Mouse (Mus musculus) T-helper 1 cell (primary cell): ENCODE measurements around the gene Pdik1l.

Experiments
- in situ Hi-C: fragments of 300-600 bp; cut with MboI, MseI; formaldehyde crosslinking; loops from one replicate; pipeline ENCODE4 v1.15.1; 2025; ENCODE audit warnings: high pct_unique_total_duplicates

Pdik1l gene

GRCm38 (mm10) chr4:134287575-134288025 lies at the start of gene Pdik1l:
Gene Pdik1l, minus strand, starts transcription at chr4:134287895.
- in situ Hi-C loops = no loop called here

GRCm38 (mm10) chr4:134330281-134330680 lies 42.6 kb upstream of the Pdik1l start:
- in situ Hi-C loops = no loop called here

GRCm38 (mm10) chr4:134328832-134329231 lies 41.1 kb upstream of the Pdik1l start:
- in situ Hi-C loops = no loop called here

- in situ Hi-C loops = no loop called here
These were observed 40.5 kb upstream of the Pdik1l start for GRCm38 (mm10) chr4:134328151-134328550.

- in situ Hi-C loops = no loop called here
These were observed 39.3 kb upstream of the Pdik1l start for GRCm38 (mm10) chr4:134326859-134327530.

- in situ Hi-C loops = no loop called here
These were observed 37.0 kb upstream of the Pdik1l start for GRCm38 (mm10) chr4:134324655-134325054.

GRCm38 (mm10) chr4:134321524-134321923 lies 33.8 kb upstream of the Pdik1l start:
- in situ Hi-C loops = no loop called here

- in situ Hi-C loops = no loop called here
These were observed 32.0 kb upstream of the Pdik1l start for GRCm38 (mm10) chr4:134319674-134320073.

- in situ Hi-C loops = no loop called here
These were observed 31.4 kb upstream of the Pdik1l start for GRCm38 (mm10) chr4:134319074-134319473.

- in situ Hi-C loops = no loop called here
These were observed 28.7 kb upstream of the Pdik1l start for GRCm38 (mm10) chr4:134316390-134316789.

GRCm38 (mm10) chr4:134315470-134315869 lies 27.8 kb upstream of the Pdik1l start:
- in situ Hi-C loops = no loop called here

GRCm38 (mm10) chr4:134314876-134315275 lies 27.2 kb upstream of the Pdik1l start, which contains the start of gene Trim63:
Gene Trim63, plus strand, starts transcription at chr4:134315120.
- in situ Hi-C loops = no loop called here

- in situ Hi-C loops = no loop called here
These were observed 26.5 kb upstream of the Pdik1l start for GRCm38 (mm10) chr4:134314081-134314655.

- in situ Hi-C loops = no loop called here
These were observed 25.2 kb upstream of the Pdik1l start for GRCm38 (mm10) chr4:134312901-134313300.

GRCm38 (mm10) chr4:134312341-134312740 lies 24.6 kb upstream of the Pdik1l start:
- in situ Hi-C loops = no loop called here

- in situ Hi-C loops = no loop called here
These were observed 24.1 kb upstream of the Pdik1l start for GRCm38 (mm10) chr4:134311784-134312183.

GRCm38 (mm10) chr4:134310656-134311055 lies 23.0 kb upstream of the Pdik1l start:
- in situ Hi-C loops = no loop called here

GRCm38 (mm10) chr4:134310106-134310505 lies 22.4 kb upstream of the Pdik1l start:
- in situ Hi-C loops = no loop called here

GRCm38 (mm10) chr4:134307367-134308072 lies 19.8 kb upstream of the Pdik1l start:
- in situ Hi-C loops = no loop called here

GRCm38 (mm10) chr4:134306963-134307362 lies 19.3 kb upstream of the Pdik1l start:
- in situ Hi-C loops = no loop called here

GRCm38 (mm10) chr4:134302084-134302483 lies 14.4 kb upstream of the Pdik1l start:
- in situ Hi-C loops = no loop called here

- in situ Hi-C loops = no loop called here
These were observed 12.6 kb upstream of the Pdik1l start for GRCm38 (mm10) chr4:134300316-134300715.

GRCm38 (mm10) chr4:134299498-134299810 lies 11.8 kb upstream of the Pdik1l start:
- in situ Hi-C loops = no loop called here
